Mouse (Mus musculus) granulocyte monocyte progenitor cell, adult 5-6 weeks (primary cell): ENCODE results near the gene Slco3a1. TPM values are rescaled to one million over a fixed set of nuclear protein-coding genes. Genes with fewer than 3 reads are reported as not detected.

ENCODE experiments used
- ATAC-seq: replicated peaks from 2 replicates; pipeline ENCODE4 v1.8.0; 2016; ENCODE audit warnings: mild to moderate bottlenecking, moderate TSS enrichment, inconsistent platforms; ENCODE audit not compliant: poor library complexity, severe bottlenecking
- total RNA-seq, 2 experiments: library from RNA; stranded (forward) in 1 of 2; stranded (reverse) in 1 of 2; fragments of 200-712, 200-1000 nt in 1 of 2; fragments of >200 nt in 1 of 2; fragmentation: Nextera tagmentation in 1 of 2; gene quantifications; 2 replicates each; pipeline ENCODE4 v1.2.3; 2014 to 2017

Gene Slco3a1
- total RNA-seq, 2 experiments from 2014 or later = 27.1 to 34.9 TPM

DNA sequence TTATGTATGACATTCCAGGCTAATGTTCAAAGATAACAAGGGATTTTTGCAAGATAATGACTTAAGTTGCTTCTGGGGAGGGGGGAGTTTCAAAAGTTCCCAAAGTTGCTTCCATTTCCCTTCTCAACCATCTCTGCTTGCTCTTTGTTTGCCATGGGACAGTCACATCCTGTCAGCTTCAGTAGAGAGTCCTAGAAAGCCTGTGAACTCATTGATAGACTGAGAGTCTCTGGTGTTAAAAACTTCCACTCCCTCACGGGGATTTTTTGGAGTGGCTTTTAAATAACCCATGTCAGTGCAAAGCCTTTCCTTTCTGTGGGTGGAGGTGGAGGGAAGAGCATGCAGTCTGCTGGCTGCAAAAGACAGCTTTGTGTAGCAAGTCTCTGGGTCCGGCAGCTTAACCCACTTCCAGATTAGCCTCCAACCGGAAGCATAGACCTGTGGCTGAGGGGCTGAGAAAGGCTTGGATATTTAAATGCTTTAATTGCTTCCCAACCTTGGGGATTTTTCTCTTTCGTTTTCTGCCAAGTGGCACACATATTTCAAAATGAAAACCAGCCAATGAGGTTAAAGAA, 25.3 kb downstream of the Slco3a1 start:
- peak; percentile 64 for ATAC-seq

DNA sequence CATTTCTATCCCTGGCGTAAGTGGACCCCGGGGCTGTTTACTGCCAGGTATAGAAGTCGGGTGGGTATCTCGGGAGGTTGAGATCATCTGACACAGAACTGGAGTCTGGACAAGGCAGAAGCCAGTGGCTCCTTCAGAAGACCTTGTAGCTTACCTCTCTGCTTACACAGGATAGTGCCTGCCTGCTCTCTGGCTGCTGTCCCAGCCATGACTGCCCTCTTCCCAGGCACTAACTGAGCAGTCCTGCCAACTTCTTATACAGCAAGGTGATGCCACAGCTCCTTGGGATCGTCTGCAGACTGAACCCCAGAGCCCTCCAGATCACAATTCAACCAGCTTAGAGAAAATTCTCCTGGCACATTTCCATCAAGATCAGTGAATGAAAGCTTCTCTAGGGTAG, 26.4 kb downstream of the Slco3a1 start:
- ATAC-seq = no peak

DNA sequence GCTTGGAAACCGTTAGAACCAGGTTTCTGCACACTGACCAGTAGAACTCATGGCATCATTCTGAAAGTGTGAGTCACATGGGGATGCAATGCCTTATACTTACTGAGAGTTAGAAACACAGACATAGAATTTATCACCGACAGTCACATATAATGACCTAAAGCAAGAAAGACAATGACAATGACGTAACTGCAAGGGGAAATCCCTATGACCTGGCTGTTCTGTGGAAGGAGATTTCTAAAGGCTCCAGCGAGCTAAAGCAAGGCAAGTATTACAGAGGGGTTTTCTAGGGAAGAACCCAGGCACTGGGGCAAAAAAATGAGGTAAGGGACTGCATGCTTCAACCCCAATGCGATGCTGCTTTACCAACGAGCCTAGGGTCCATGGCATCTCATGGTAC, 26.9 kb downstream of the Slco3a1 start:
- ATAC-seq = no peak

DNA sequence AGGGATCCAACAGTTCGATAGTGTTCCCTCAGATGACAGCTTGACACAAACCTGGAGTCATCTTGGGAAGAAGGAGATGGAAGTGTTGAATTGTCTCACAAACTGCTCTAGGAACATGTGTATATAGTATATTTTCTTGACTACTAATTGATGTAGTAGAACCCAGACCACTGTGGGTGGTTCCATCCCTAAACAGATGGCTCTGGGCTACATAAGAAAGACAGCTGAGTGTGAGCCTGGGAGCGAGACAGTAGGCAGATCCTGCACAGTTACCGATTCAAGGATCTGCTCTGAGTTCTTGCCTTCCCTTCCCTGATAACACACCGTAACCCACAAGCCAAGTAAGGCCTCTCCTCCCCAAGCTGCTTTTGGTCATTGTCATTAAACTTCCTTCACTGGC, 28.6 kb downstream of the Slco3a1 start:
- no peak for ATAC-seq

DNA sequence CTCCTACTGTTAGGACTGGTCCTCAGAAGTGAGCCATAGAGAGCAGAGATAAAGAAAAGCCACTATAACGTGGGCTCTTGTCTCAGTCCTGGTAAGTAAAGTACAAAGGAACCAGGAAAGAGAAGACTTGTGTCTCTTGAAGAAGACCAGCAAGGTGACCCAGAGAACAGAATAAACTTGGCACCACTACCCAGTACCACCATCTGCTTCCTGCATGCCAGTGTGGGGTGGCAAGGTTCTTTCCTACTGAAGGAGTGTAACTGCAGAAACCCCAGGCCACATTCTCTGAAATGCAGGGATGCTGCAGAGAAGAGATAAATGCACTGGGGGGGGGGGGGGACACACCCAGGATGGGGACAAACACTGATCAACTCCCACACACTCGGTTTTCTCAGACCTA, 29.0 kb downstream of the Slco3a1 start:
- no peak for ATAC-seq

DNA sequence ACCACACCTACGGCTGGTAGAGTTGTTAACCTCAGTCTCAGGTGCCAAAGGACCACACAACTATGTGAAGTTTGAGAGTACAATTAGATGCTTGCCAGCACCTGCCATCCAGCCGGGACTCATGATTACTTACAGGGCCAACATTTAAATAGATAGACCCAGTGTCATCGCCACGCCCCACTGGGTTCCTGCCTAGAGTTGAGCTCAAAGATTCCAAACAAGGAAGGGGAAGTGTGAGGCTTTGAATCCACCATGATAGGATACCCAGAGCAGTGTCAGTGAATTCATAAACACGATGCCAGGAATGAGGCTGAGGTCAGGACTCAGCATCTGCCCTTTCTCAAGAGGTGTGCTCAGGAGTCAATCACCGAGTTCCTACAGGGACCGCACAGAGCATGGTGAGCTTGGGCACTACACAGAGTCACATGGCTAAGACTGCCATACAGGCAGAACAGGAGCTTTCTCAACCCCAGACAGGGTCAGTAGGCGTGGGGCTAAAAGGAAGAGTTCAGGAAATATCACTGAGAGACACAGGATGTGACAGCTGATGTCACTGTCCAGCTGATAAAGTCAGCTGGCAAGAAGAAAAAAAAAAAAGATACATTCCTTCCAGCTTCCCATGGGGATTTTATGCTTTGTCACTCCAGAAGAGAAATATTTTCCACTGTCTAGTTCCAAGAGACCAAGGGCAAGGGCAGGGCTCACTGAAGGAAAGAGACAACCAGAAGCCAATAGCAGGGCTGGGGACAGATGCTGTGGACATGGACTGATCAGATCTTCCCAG, 30.2 kb downstream of the Slco3a1 start:
- ATAC-seq = 0 out of 2 replicates have a peak, but pooled peaks have one; percentile 4

DNA sequence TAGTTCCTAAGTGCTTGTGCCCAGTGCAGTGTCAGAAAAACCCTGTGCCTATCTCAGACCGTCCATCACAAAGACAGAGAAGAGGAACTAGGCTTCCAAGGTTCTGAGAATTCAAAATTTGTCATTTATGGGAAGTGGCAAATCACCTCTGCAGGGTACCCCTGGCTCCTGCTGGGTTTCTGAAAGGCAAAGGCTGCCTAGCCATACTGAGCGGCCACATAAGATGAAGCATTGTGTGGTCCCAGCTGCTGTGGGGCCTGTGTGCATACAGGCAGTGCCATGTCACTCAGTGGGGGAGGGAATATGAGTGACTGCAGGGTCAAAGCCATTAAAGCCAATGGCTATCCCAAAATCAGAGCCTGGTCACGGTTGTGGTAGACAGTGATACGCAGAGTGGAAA, 31.5 kb downstream of the Slco3a1 start:
- ATAC-seq = peak; percentile 58

DNA sequence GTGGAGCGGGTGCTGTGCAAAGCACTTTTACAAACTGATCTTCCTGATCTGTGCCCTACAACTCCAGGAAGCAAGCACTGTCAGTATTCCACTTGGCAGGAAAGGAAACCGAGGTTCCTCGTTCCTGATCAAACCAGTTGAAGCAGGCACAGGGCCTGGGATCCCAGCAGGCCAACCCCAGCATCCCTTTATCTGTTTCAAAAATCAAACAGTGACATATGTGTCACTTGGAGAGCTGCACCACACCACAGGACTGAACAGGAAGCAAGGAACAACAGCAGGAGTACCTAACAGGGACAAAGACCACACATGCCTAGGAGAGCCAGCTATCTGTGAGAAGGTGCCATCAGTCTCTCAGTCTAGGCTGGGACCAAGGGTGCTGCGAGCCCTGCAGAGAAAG, 32.3 kb downstream of the Slco3a1 start:
- no peak for ATAC-seq

DNA sequence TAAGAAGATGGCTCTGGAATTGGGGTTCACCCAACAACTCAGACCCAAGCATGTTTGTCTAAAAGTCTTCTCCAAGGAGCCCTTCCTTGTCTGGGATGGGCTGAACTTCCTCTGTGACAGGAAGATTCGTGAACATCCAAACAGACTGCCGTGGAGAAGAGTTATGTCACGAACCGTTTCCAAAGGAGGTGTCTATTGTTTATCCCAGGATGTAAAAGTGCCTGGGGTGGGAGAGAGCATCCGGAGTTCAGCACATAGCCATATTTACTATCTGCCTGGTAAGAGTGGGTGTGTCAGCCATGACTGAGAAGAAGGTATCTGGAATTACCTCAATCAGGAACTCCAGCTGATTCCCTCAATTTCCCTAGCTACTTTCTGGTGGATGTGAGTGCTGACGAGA, 35.2 kb downstream of the Slco3a1 start:
- no peak for ATAC-seq

DNA sequence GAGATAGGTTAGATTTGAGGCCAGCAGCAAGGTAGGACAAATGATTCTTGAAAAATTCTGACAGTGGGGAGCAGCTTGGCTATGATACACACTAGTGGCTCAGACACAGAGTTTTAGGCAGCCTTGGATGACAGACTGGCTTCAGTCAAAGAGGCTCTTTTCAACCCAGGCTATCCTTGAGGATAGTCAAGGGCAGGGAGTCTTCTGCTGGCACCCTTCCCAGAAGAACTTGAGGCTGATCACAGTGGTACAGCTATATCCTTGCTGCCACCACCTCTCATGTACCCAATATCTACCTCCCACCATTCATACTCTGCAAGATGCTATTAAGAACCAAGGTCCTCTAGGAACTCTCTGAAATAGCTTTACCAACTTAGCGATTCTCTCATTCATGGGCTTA, 35.8 kb downstream of the Slco3a1 start:
- no peak for ATAC-seq

DNA sequence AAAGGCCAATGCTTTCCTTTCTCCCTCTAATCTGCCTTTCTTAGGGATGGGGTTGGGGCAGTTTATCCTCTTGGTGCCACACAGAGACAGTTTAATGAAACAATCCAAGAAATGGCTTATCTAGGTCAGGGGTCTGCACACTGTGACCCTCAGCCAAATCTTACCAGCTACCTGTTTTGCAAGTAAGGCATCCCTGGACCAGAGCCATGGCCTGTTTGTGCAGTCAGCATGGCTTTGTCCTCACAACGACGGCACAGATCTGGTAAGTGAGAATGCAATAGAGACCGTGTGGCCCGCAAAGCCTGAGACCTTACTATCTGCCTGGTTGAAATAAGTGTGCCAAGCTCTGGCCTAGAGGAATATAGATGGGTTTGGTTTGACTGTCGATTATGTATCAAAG, 36.3 kb downstream of the Slco3a1 start:
- ATAC-seq = no peak

DNA sequence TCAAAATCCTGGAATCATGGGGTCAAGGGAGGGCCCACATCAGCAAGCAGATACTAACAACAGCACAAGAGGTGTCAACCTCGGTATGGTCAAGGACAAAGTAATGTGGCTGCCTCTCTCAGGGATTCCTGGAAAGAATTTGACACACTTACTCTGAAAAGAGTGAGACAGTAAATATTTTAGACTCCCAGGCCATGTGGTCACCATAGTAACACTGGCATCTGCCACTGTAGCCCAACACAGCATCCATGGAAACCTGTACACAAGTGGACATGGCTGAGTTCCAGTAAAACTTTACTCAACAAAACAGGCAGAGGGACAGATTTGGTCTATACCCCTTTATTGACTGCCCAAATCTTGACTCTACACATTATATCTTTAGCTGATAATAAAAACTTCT, 43.9 kb downstream of the Slco3a1 start:
- ATAC-seq = no peak

DNA sequence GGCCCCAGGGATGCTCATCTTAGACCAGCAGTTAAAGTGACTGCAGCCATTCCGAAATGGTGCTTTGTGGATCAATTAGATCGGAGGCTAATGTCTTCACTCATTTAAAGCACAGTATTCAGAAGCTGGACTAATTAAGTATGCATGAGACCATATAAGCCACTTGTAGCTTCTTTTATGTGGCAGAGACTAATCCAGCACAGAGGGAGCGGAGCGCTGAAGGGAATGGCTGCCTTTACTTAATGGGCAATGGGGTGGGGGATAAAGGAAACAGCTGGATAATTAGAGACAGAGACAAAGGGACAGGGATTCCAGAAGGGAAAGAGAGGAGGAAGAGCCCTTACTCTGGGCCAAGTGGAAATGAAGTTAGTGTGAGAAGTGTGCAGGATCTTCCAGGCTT, 46.4 kb downstream of the Slco3a1 start:
- no peak for ATAC-seq

DNA sequence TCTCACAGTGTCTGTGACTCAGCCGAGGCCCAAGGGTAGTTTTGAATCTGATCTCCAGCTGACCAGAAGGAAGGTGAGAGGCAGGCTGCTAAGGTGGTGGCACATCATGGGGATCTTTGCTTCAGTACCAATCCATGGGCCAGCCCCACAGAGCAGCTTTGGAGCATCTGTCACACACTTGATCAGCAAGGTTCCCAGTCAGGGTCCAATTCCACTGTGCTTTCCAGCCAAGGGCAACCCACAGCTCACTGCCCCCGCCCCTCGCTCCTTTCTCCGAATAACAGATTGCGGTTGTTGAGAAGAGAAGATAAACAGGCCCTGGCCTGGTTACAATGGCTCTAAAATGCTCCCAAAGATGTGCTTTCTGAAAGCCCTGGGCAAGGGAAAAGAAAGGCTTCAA, 47.7 kb downstream of the Slco3a1 start:
- ATAC-seq = no peak

DNA sequence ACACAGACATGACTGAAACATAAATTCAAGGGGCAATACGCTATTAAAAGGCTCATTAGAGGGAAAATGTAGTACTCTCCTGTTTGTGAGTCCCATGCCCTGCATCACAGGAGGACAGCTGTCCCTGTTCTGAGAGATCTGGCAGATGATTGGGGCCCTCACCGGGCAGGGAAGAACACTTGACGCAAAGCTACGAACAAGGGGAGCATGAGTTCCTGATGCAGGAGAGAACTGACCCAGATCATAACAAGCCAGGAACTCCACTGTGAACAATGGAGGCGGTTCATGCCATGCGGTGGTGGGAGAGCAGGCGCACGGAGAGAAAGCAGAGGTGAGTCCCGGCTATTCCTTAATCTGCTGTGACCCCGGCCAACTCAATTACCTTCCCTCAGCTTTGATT, 48.9 kb downstream of the Slco3a1 start:
- no peak for ATAC-seq

DNA sequence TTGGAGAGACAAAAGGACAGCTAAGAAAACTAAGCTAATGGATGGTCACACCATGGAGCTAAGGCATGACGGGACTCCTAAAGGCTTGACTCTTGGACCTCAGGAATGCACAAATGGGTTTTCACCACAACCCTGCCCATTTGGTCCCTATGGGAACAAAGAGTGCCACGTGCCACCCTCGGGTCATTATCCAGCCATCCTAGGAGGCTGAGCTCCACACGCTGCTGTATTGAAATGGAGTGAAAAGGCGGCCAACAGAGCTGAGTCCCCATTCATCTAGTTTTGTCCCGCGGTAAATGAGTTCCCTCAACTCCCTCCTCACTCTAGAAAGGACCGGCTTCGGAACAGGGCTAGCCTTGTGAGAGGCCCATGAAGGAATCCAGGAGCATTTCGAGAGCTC, 53.4 kb downstream of the Slco3a1 start:
- ATAC-seq = no peak

DNA sequence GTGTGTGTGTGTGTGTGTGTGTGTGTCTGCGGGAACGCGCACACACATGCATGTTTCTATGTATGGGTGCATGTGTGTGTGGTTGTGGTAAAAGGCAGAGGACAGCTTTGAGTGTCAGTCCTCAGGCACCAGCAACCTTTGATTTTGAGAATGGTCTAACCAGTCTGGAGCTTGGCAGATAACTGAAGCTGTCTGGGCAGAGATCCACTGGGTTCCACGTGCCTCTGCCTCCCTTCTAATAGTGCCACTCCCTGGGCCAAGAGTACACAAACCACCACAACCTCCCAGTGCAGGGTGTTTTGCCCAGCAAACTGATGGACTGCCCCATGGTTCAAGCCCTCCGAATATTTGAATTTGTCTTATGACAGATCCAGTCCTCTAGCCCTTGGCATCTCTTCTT, 55.1 kb downstream of the Slco3a1 start:
- no peak for ATAC-seq

DNA sequence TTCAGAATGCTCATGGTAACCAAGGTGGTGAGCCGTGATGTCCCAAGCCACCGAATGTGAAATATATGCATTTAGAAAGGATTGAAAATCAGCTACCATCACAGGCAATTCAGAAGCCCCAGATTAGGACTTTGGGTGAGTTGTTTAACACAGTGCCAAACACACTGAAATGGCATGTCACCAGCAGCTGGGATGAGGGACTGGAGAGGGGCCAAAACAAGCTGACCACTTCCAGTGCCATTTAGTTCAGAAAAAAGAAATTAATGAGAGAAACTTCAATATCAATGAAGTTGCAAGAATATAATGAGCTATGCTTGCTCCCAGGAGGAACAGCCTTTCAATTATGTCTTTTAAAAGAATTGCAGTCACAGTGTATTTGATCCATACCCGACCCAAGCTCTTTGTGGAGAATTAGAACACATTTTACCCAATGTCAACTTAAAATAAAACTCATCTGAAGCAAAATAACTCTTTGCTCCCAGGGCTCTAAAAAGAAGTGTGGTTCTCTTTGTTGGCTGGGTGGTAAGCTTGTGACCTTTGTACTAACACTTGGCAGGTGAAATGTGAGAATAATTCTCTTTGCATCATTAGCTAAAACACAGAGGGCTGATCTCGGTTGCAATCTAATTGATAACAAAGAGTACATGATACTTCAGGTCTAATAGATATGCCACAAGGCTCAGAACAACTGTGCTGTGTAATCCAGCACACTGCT, 56.2 kb downstream of the Slco3a1 start:
- no peak for ATAC-seq

DNA sequence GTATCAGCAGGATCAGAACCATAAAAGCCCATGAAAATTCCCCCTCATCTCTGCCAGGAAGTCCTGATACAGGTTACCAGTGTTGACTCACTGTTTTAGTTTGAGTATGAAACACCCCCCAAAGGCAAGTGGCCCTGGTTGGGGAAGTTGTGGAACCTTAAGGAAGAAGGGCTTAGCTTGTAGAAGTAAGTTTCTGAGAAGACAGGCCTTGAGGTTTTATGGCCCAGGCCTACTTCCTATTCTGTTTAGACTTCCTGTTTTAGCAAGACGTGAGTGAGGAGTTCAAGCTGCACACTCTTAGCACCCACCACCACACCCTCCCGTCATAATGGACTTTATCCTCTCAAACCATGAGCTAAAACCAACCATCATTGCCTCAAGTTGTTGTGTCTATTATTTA, 57.4 kb downstream of the Slco3a1 start:
- ATAC-seq = peak; percentile 90

DNA sequence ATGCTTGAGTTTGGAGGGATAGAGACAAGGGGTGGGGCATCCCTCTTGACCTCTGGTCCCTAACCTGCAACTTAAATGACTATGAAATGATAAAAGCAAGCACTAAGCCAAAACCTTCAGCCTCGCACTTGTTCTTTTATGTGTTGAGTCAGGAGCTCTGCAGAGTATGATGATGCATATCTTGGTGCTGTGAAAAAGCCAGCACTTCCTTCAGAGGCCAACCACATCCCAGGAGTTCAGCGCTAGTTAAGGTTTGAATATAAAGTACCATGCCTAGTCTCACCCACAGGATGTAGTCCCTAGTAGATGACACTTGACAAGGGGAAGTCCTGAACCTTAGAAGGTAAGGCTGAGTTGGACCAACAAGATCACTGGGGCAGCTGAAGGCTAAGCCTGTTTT, 59.1 kb downstream of the Slco3a1 start:
- peak; percentile 18 for ATAC-seq

DNA sequence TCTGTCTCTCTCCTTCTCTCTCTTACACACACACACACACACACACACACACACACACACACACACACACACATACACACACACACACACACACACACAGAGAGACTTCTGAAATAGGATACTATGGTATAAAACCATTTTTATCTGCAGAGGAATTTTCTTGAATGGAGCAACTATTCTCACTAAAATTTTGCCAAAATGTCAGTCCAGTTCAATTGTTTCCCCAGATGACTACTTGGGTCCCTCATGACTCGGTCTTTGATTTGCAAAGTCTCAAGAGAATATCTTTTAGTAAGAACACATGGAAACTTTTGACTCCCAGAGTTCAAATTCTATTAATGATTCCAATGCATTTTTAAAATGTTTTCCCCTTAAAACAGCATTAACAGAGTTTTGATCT, 60.8 kb downstream of the Slco3a1 start:
- ATAC-seq = no peak
